Mouse (Mus musculus) adrenal gland, postnatal 4 days (tissue): ENCODE results near the gene Ints14. TPM values are rescaled to one million over a fixed set of nuclear protein-coding genes. Genes with fewer than 3 reads are reported as not detected.
"Not testable (repeated sequence)": the region's sequence is repeated elsewhere in the genome, so short reads cannot be mapped to it uniquely, and the experiment has no call there.

Experiments used
- DNase-seq, 2 experiments: peaks; one replicate each; pipeline ENCODE4 v3.0.0; 2021 to 2022; ENCODE audit warnings: low spot score in 2 of 2, mixed read lengths in 2 of 2
- total RNA-seq, 2 experiments: library from RNA; stranded (reverse); gene quantifications; 2 replicates each; pipeline ENCODE4 v1.2.3; 2021

Gene Ints14
- total RNA-seq, 2 experiments from 2014 or later: 36.8 to 37.0 TPM

- DNase-seq: no peak
Measured at GRCm38 (mm10) chr9:64951161-64951657, 9.5 kb upstream of the Ints14 start, which contains the start of gene Slc24a1. TSS of gene Slc24a1 (minus strand) at chr9:64951607.

- DNase-seq: no peak
Measured at GRCm38 (mm10) chr9:64952055-64952454, 8.7 kb upstream of the Ints14 start.

- no peak for DNase-seq
Measured at GRCm38 (mm10) chr9:64953190-64953589, 7.5 kb upstream of the Ints14 start.

GRCm38 (mm10) chr9:64956337-64956736 lies 4.4 kb upstream of the Ints14 start:
- DNase-seq: no peak

GRCm38 (mm10) chr9:64957276-64957675 lies 3.4 kb upstream of the Ints14 start:
- no peak for DNase-seq

- DNase-seq: no peak
Measured at GRCm38 (mm10) chr9:64960978-64961320, 244 bp downstream of the Ints14 start.

- DNase-seq: no peak
Measured at GRCm38 (mm10) chr9:64980548-64980947, 19.8 kb downstream of the Ints14 start.

GRCm38 (mm10) chr9:64981904-64982303 lies 21.2 kb downstream of the Ints14 start:
- DNase-seq: no peak

- no peak for DNase-seq
Measured at GRCm38 (mm10) chr9:64985037-64985794, 24.5 kb downstream of the Ints14 start.

- DNase-seq: no peak
Measured at GRCm38 (mm10) chr9:64985807-64986206, 25.1 kb downstream of the Ints14 start.

- no peak for DNase-seq
Measured at GRCm38 (mm10) chr9:64987651-64988050, 26.9 kb downstream of the Ints14 start.

GRCm38 (mm10) chr9:64988443-64988842 lies 27.7 kb downstream of the Ints14 start:
- DNase-seq: no peak

- DNase-seq: no peak
Measured at GRCm38 (mm10) chr9:64990291-64990690, 29.6 kb downstream of the Ints14 start.

GRCm38 (mm10) chr9:64995464-64995863 lies 34.8 kb downstream of the Ints14 start:
- not testable (repeated sequence) for DNase-seq

- no peak for DNase-seq
Measured at GRCm38 (mm10) chr9:65001481-65001880, 40.8 kb downstream of the Ints14 start.

GRCm38 (mm10) chr9:65005737-65006136 lies 45.0 kb downstream of the Ints14 start:
- DNase-seq: no peak

- DNase-seq: no peak
Measured at GRCm38 (mm10) chr9:65010632-65011031, 49.9 kb downstream of the Ints14 start.

- DNase-seq: peak in 1 of 2 experiments; percentile 40
Measured at GRCm38 (mm10) chr9:65011304-65011703, 50.6 kb downstream of the Ints14 start.

- no peak for DNase-seq
Measured at GRCm38 (mm10) chr9:65015461-65016222, 54.9 kb downstream of the Ints14 start.

GRCm38 (mm10) chr9:65016241-65016977 lies 55.7 kb downstream of the Ints14 start:
- DNase-seq: no peak

GRCm38 (mm10) chr9:65016978-65017827 lies 56.5 kb downstream of the Ints14 start:
- no peak for DNase-seq
